ENCODE assay signal across 9 mouse cellular contexts in genomic region chr12:21260494-21261256, GRCm38 (mm10). TPM values are rescaled to one million over a fixed set of nuclear protein-coding genes. Genes with fewer than 3 reads are reported as not detected.
DNase-seq lines count a peak whose midpoint lies in the region; ATAC-seq and TF ChIP-seq lines count a peak whose summit lies in the region.
"Had no signal": no experiment of that assay in that cellular context is flagged by ENCODE, and none has a peak within 500 bp of the region (broad histone marks: within the 10 kb centered on the region; RNA-seq: fewer than 3 reads in every experiment).

No protein-coding gene starts in this region.

- no peak for DNase-seq in heart, adult 2 months
- DNase-seq in heart, postnatal 4 days = no peak
- DNase-seq in retina, postnatal 1 day = peak; percentile 20
- DNase-seq in retina, embryonic 14.5 days (ENCODE audit: low spot score) = no peak
- DNase-seq in yolk sac, embryonic 10.5 days (ENCODE audit: low spot score) = peak; percentile 51
- no peak for DNase-seq in cerebellum, adult 11 months

- H3K9ac ChIP-seq in heart, adult 2 months (ENCODE audit: low read depth, low read length) = no peak overlapping the region
- no peak overlapping the region for H3K9ac ChIP-seq in heart, embryonic 11.5 days (ENCODE audit: low read depth, low read length)

- TF ChIP-seq POLR2A in heart, adult 2 months (IDR thresholded peaks at IDR 0.05; ENCODE audit: insufficient read depth, low read depth, low read length) = no peak

- no peaks in the 10 kb centered on the region for H3K79me2 ChIP-seq in heart, adult 2 months (replicated peaks; ENCODE audit: control insufficient read depth, insufficient read depth, low read length)

- WGBS in heart, adult 2 months = 91% methylated on average over 6 of the region's 6 CpGs
- 86% methylated on average over 6 of the region's 6 CpGs for WGBS in heart, embryonic 11.5 days (ENCODE audit: insufficient replicate concordance)

- H3K4me2 ChIP-seq in heart, embryonic 11.5 days = no peak overlapping the region

- H3K4me3 ChIP-seq in heart, adult 2 months = no peak overlapping the region
- no peak overlapping the region for H3K4me3 ChIP-seq in heart, embryonic 11.5 days (ENCODE audit: low read depth, low read length)

- H3K9me3 ChIP-seq in heart, embryonic 11.5 days (replicated peaks; ENCODE audit: control insufficient read depth, low read length) = no peaks in the 10 kb centered on the region

- peak; percentile 69 for ATAC-seq in inflammation-experienced regulatory T-cells, adult 6 months
- ATAC-seq in heart, embryonic 11.5 days (replicated peaks; ENCODE audit: insufficient number of reproducible peaks, low FRiP score, low TSS enrichment) = no peak

- TF ChIP-seq CTCF in heart, adult 2 months (IDR thresholded peaks at IDR 0.05) = peak; percentile 68

- peaks cover 13% of the 10 kb centered on the region for H3K4me1 ChIP-seq in heart, adult 2 months (ENCODE audit: control insufficient read depth, insufficient read depth, low read length)
- no peaks in the 10 kb centered on the region; the same call in 1 of the 2 replicates for H3K4me1 ChIP-seq in heart, embryonic 11.5 days (ENCODE audit: control insufficient read depth, insufficient read depth, low read length)

- no peaks in the 10 kb centered on the region for H3K27me3 ChIP-seq in heart, adult 2 months (ENCODE audit: control insufficient read depth, insufficient read depth, low read length)
- H3K27me3 ChIP-seq in heart, embryonic 11.5 days (ENCODE audit: control insufficient read depth, insufficient read depth, low read length) = no peaks in the 10 kb centered on the region

- H3K36me3 ChIP-seq in heart, adult 2 months (ENCODE audit: control insufficient read depth, insufficient read depth, low read length) = peaks cover 7% of the 10 kb centered on the region
- peaks cover 13% of the 10 kb centered on the region; the same call in 1 of the 2 replicates for H3K36me3 ChIP-seq in heart, embryonic 11.5 days (ENCODE audit: control insufficient read depth, insufficient read depth, low read length)

- TF ChIP-seq EP300 in heart, adult 2 months (IDR thresholded peaks at IDR 0.05; ENCODE audit: insufficient read depth, low read depth, low read length) = no peak

- no peak overlapping the region for H3K27ac ChIP-seq in heart, adult 2 months
- no peak overlapping the region for H3K27ac ChIP-seq in heart, embryonic 11.5 days (ENCODE audit: low read depth, low read length)
- H3K27ac ChIP-seq: macrophage had no signal

- intact Hi-C loops in heart, adult 2 months (cut with DNase I) = loop anchor here (5.0 kb wide), 1 partner anchor 103 kb away; no protein-coding TSS in a partner anchor

RNA-seq across cellular contexts. Expression of gene Cpsf3, which starts 24.5 kb away (rescaled TPM):
- 10 to 100 TPM; 32.5 to 39.0 TPM for total RNA-seq in heart, adult 2 months (2021)
- polyA plus RNA-seq in heart, adult 2 months (2012; rRNA removed) = 19.3 and 30.8 TPM in 2 replicates
- total RNA-seq in heart, postnatal 4 days (2021) = 10 to 100 TPM; 42.4 to 43.7 TPM
- polyA plus RNA-seq in inflammation-experienced regulatory T-cells, adult 6 months (2017; shearing (Covaris generic)) = 100 to 1,000 TPM; 105 to 138 (median 128) TPM
- 80.7 and 88.5 TPM in 2 replicates for polyA plus RNA-seq in heart, embryonic 11.5 days (2014; fragmentation: Nextera tagmentation; extraction: Ambion mirVana)

RNA-seq across cellular contexts. Expression of gene Itgb1bp1, which starts 25.4 kb away (rescaled TPM):
- total RNA-seq in heart, adult 2 months (2021) = 10 to 100 TPM; 42.4 to 50.6 TPM
- polyA plus RNA-seq in heart, adult 2 months (2012; rRNA removed) = 15.2 and 26.8 TPM in 2 replicates
- total RNA-seq in heart, postnatal 4 days (2021) = 10 to 100 TPM; 36.6 to 40.2 TPM
- polyA plus RNA-seq in inflammation-experienced regulatory T-cells, adult 6 months (2017; shearing (Covaris generic)) = 100 to 1,000 TPM in 1 of 3 experiments, 10 to 100 TPM in 2; 70.2 to 102 (median 87.2) TPM
- 36.6 and 41.6 TPM in 2 replicates for polyA plus RNA-seq in heart, embryonic 11.5 days (2014; fragmentation: Nextera tagmentation; extraction: Ambion mirVana)

RNA-seq across cellular contexts. Expression of gene Iah1, which starts 55.5 kb away (rescaled TPM):
- 10 to 100 TPM; 12.6 to 13.5 TPM for total RNA-seq in heart, adult 2 months (2021)
- 28.4 and 30.5 TPM in 2 replicates for polyA plus RNA-seq in heart, adult 2 months (2012; rRNA removed)
- 10 to 100 TPM; 22.8 to 25.9 TPM for total RNA-seq in heart, postnatal 4 days (2021)
- 10 to 100 TPM; 43.6 to 48.9 (median 46.6) TPM for polyA plus RNA-seq in inflammation-experienced regulatory T-cells, adult 6 months (2017; shearing (Covaris generic))
- polyA plus RNA-seq in heart, embryonic 11.5 days (2014; fragmentation: Nextera tagmentation; extraction: Ambion mirVana) = 42.9 and 50.2 TPM in 2 replicates

Comparison
In these comparisons a context has a peak if more than half of its experiments do, and no peak if none do; other contexts are left out.
1. DNase-seq: peak in retina, postnatal 1 day (single experiment) and yolk sac, embryonic 10.5 days (single experiment); none in heart, adult 2 months (0 of 2), heart, postnatal 4 days (single experiment), retina, embryonic 14.5 days (single experiment) and cerebellum, adult 11 months (single experiment).